Mouse (Mus musculus): Measurements from ENCODE around the gene Igsf9. TPM values are rescaled to one million over a fixed set of nuclear protein-coding genes. Genes with fewer than 3 reads are reported as not detected.
A peak's percentile ranks its signal among the peaks of the same experiment; 100 is the strongest.

Igsf9 gene
- total and polyA plus RNA-seq, 3 experiments, result 2.7 to 6.5 (median 6.0) TPM

- Histone ChIP-seq H3K79me2 (replicated peaks; ENCODE audit: control insufficient read depth, extremely low read depth, insufficient read depth, poor library complexity, severe bottlenecking) (peaks cover 47% of the 10 kb centered on the region), H3K9ac (ENCODE audit: insufficient read depth, low read depth) (peak overlapping the region; percentile 83; the same call in 1 of the 2 replicates), H3K9me3 (replicated peaks; ENCODE audit: low read length) (no peaks in the 10 kb centered on the region), H3K36me3 (replicated peaks in 1 of 2; ENCODE audit: control insufficient read depth in 1 of 2, insufficient read depth in 1 of 2, low read length in 1 of 2) (peaks cover 28 to 65% of the 10 kb centered on the region in 2 experiments), H3K27ac (ENCODE audit: insufficient read depth, low read depth) (peak overlapping the region; percentile 59), H3K4me2 (ENCODE audit: insufficient read depth, low read depth, poor library complexity, severe bottlenecking) (peak overlapping the region; percentile 68), H3K4me3 (replicated peaks in 1 of 3; ENCODE audit: low read depth in 2 of 3, low read length in 2 of 3, poor library complexity in 1 of 3) (peak overlapping the region in 2 of 3 experiments; percentile 88 to 90), H3K4me1 (ENCODE audit: control insufficient read depth in 1 of 2, insufficient read depth in 2 of 2) (peaks cover 22 to 53% of the 10 kb centered on the region in 2 experiments), H3K27me3 (replicated peaks) (no peaks in the 10 kb centered on the region)
- dilution Hi-C loops (cut with MboI; ENCODE audit: extremely low pct_ligation_motif_present, extremely low pct_unique_long_range_greater_than_20kb, low sequenced_read_pairs) (no loop called here), in situ Hi-C loops (cut with MboI; ENCODE audit: low pct_ligation_motif_present, low pct_unique_long_range_greater_than_20kb, low sequenced_read_pairs) (no loop called here)
- no peak for DNase-seq (ENCODE audit: extremely low read depth)
- no peak for TF ChIP-seq RAD21 (IDR thresholded peaks at IDR 0.05; ENCODE audit: low read depth, low read length)
- no peak; the same call in 1 of the 2 replicates for TF ChIP-seq MEF2A (IDR thresholded peaks at IDR 0.05; ENCODE audit: borderline replicate concordance, low read depth, low read length)
- TF ChIP-seq IRF4 (IDR thresholded peaks at IDR 0.05; ENCODE audit: low read depth, low read length), result no peak
- no peak for TF ChIP-seq KAT2A (IDR thresholded peaks at IDR 0.05; ENCODE audit: insufficient replicate concordance, low read length)
- TF ChIP-seq NELFE (IDR thresholded peaks at IDR 0.05; ENCODE audit: low read depth, low read length), result no peak
- no peak for TF ChIP-seq EP300 (IDR thresholded peaks at IDR 0.05; ENCODE audit: low read length)
Observed at GRCm38 (mm10) chr1:172502145-172503110, 20.8 kb downstream of the Igsf9 start.

- Histone ChIP-seq H3K36me3 (replicated peaks in 1 of 2; ENCODE audit: control insufficient read depth in 1 of 2, insufficient read depth in 1 of 2, low read length in 1 of 2) (peaks cover 35 to 65% of the 10 kb centered on the region in 2 experiments), H3K27ac (ENCODE audit: insufficient read depth, low read depth) (peak overlapping the region; percentile 59), H3K4me2 (ENCODE audit: insufficient read depth, low read depth, poor library complexity, severe bottlenecking) (no peak overlapping the region), H3K9me3 (replicated peaks; ENCODE audit: low read length) (no peaks in the 10 kb centered on the region), H3K79me2 (replicated peaks; ENCODE audit: control insufficient read depth, extremely low read depth, insufficient read depth, poor library complexity, severe bottlenecking) (peaks cover 47% of the 10 kb centered on the region), H3K27me3 (replicated peaks) (no peaks in the 10 kb centered on the region), H3K9ac (ENCODE audit: insufficient read depth, low read depth) (no peak overlapping the region), H3K4me1 (ENCODE audit: control insufficient read depth in 1 of 2, insufficient read depth in 2 of 2) (peaks cover 22 to 59% of the 10 kb centered on the region in 2 experiments), H3K4me3 (replicated peaks in 1 of 3; ENCODE audit: low read depth in 2 of 3, low read length in 2 of 3, poor library complexity in 1 of 3) (no peak overlapping the region)
- DNase-seq (ENCODE audit: extremely low read depth), result no peak
- dilution Hi-C loops (cut with MboI; ENCODE audit: extremely low pct_ligation_motif_present, extremely low pct_unique_long_range_greater_than_20kb, low sequenced_read_pairs), result no loop called here
- in situ Hi-C loops (cut with MboI; ENCODE audit: low pct_ligation_motif_present, low pct_unique_long_range_greater_than_20kb, low sequenced_read_pairs), result no loop called here
- TF ChIP-seq SMC3 (IDR thresholded peaks at IDR 0.05; ENCODE audit: low read depth, low read length) (no peak), KAT2A (IDR thresholded peaks at IDR 0.05; ENCODE audit: insufficient replicate concordance, low read length) (no peak)
Observed at GRCm38 (mm10) chr1:172503111-172503997, 21.8 kb downstream of the Igsf9 start.

DNA sequence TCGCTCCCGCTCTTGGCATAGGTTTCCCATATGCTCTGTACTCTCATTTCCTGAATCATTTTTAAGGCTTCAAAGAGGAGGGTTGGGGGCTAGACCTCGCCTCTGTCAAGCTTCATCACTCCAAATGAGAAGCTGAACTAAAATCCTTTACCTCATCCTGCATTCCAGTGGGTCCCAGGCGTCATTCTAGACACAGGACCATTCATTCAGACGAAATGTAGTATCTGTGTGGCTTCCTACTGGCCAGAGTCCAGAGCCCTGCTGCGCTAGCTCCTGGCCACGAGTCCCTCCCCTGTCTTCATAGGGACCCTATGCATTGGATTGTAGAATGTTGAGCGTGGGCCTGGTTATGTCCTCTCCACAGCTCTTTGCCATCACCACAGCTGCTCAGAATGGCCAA is 23.2 kb downstream of the Igsf9 start:
- TF ChIP-seq EP300 (IDR thresholded peaks at IDR 0.05; ENCODE audit: low read length), result no peak
- TF ChIP-seq RAD21 (IDR thresholded peaks at IDR 0.05; ENCODE audit: low read depth, low read length), result no peak
- TF ChIP-seq POLR2AphosphoS2 (IDR thresholded peaks at IDR 0.05; ENCODE audit: low read depth, low read length), result no peak
- TF ChIP-seq KAT2A (IDR thresholded peaks at IDR 0.05; ENCODE audit: insufficient replicate concordance, low read length), result no peak
- no peak for TF ChIP-seq CTCF (conservative IDR thresholded peaks at IDR 0.05 in 1 of 2, IDR thresholded peaks at IDR 0.05 in 1 of 2; ENCODE audit: low read depth in 2 of 2, low read length in 2 of 2)
- TF ChIP-seq POLR2A (IDR thresholded peaks at IDR 0.05; ENCODE audit: low read depth, low read length), result no peak
- no peak for TF ChIP-seq MAX (IDR thresholded peaks at IDR 0.05; ENCODE audit: low read length)
- no peak for TF ChIP-seq TCF12 (IDR thresholded peaks at IDR 0.05; ENCODE audit: low read depth, low read length)
- TF ChIP-seq ZMIZ1 (IDR thresholded peaks at IDR 0.05; ENCODE audit: low read depth, low read length), result no peak
- no peak for TF ChIP-seq ETS1 (conservative IDR thresholded peaks at IDR 0.05; ENCODE audit: low read depth, low read length)
- TF ChIP-seq CHD1 (IDR thresholded peaks at IDR 0.05; ENCODE audit: low read depth, low read length), result no peak
- no peak for TF ChIP-seq JUN (IDR thresholded peaks at IDR 0.05; ENCODE audit: insufficient read depth, low read depth, low read length)
- DNase-seq (ENCODE audit: extremely low read depth), result no peak
- in situ Hi-C loops (cut with MboI; ENCODE audit: low pct_ligation_motif_present, low pct_unique_long_range_greater_than_20kb, low sequenced_read_pairs), result no loop called here
- no peak overlapping the region for H3K27ac ChIP-seq (ENCODE audit: insufficient read depth, low read depth)
- H3K27me3 ChIP-seq (replicated peaks), result no peaks in the 10 kb centered on the region
- H3K79me2 ChIP-seq (replicated peaks; ENCODE audit: control insufficient read depth, extremely low read depth, insufficient read depth, poor library complexity, severe bottlenecking), result peaks cover 47% of the 10 kb centered on the region
- dilution Hi-C loops (cut with MboI; ENCODE audit: extremely low pct_ligation_motif_present, extremely low pct_unique_long_range_greater_than_20kb, low sequenced_read_pairs), result no loop called here
- H3K36me3 ChIP-seq (replicated peaks in 1 of 2; ENCODE audit: control insufficient read depth in 1 of 2, insufficient read depth in 1 of 2, low read length in 1 of 2), result peaks cover 35 to 73% of the 10 kb centered on the region in 2 experiments
- no peak overlapping the region for H3K9ac ChIP-seq (ENCODE audit: insufficient read depth, low read depth)
- H3K4me2 ChIP-seq (ENCODE audit: insufficient read depth, low read depth, poor library complexity, severe bottlenecking), result no peak overlapping the region
- no peak overlapping the region for H3K4me3 ChIP-seq (replicated peaks in 1 of 3; ENCODE audit: low read depth in 2 of 3, low read length in 2 of 3, poor library complexity in 1 of 3)
- no peaks in the 10 kb centered on the region for H3K9me3 ChIP-seq (replicated peaks; ENCODE audit: low read length)
- peaks cover 22 to 62% of the 10 kb centered on the region in 2 experiments for H3K4me1 ChIP-seq (ENCODE audit: control insufficient read depth in 1 of 2, insufficient read depth in 2 of 2)

Measured in CH12.LX (cell line).